8 mouse cellular contexts compared by ENCODE assay signal in genomic region chr1:87508591-87509560, GRCm38 (mm10). TPM values are rescaled to one million over a fixed set of nuclear protein-coding genes. Genes with fewer than 3 reads are reported as not detected.
DNase-seq lines count a peak whose midpoint lies in the region; ATAC-seq and TF ChIP-seq lines count a peak whose summit lies in the region.

No protein-coding gene starts in this region.

- 20% methylated on average over 26 of the region's 26 CpGs for WGBS in liver, embryonic 11.5 days
- WGBS in embryonic facial prominence, embryonic 13.5 days: 19% methylated on average over 26 of the region's 26 CpGs
- WGBS in intestine, postnatal 0 days: 34% methylated on average over 26 of the region's 26 CpGs
- WGBS in midbrain, embryonic 15.5 days: 22% methylated on average over 26 of the region's 26 CpGs

- no peak for ATAC-seq in liver, embryonic 11.5 days (replicated peaks; ENCODE audit: low FRiP score)
- 0 out of 2 replicates have a peak, but pooled peaks have one; percentile 11 for ATAC-seq in embryonic facial prominence, embryonic 13.5 days (ENCODE audit: insufficient number of reproducible peaks, insufficient read depth, low FRiP score, low TSS enrichment, low read depth)
- no peak for ATAC-seq in intestine, postnatal 0 days
- no peak; the same call in 1 of the 2 replicates for ATAC-seq in midbrain, embryonic 15.5 days (replicated peaks)
- no peak for ATAC-seq in CD4-positive, CD25-positive, alpha-beta regulatory T cell, adult 4 months
- no peak for ATAC-seq in monocyte, adult 5-6 weeks (replicated peaks; ENCODE audit: insufficient number of reproducible peaks, low FRiP score, low TSS enrichment, poor library complexity, severe bottlenecking)

- H3K27me3 ChIP-seq in liver, embryonic 11.5 days (replicated peaks; ENCODE audit: control insufficient read depth, insufficient read depth, low read length): peaks cover 53% of the 10 kb centered on the region
- H3K27me3 ChIP-seq in embryonic facial prominence, embryonic 13.5 days: peaks cover 71% of the 10 kb centered on the region
- 0 out of 2 replicates have a peak, but pooled peaks cover 5% of the 10 kb centered on the region for H3K27me3 ChIP-seq in intestine, postnatal 0 days (replicated peaks; ENCODE audit: control insufficient read depth, insufficient read depth, low read length)
- H3K27me3 ChIP-seq in midbrain, embryonic 15.5 days (replicated peaks): peaks cover 23% of the 10 kb centered on the region

- peak overlapping the region; percentile 96 for H3K4me2 ChIP-seq in liver, embryonic 11.5 days
- peak overlapping the region; percentile 100 for H3K4me2 ChIP-seq in embryonic facial prominence, embryonic 13.5 days
- peak overlapping the region; percentile 99 for H3K4me2 ChIP-seq in intestine, postnatal 0 days (replicated peaks; ENCODE audit: low read depth)
- H3K4me2 ChIP-seq in midbrain, embryonic 15.5 days: peak overlapping the region; percentile 87

- peak overlapping the region; percentile 65; the same call in 1 of the 2 replicates for H3K4me3 ChIP-seq in liver, embryonic 11.5 days (ENCODE audit: low read depth, low read length)
- peak overlapping the region; percentile 72 for H3K4me3 ChIP-seq in embryonic facial prominence, embryonic 13.5 days
- H3K4me3 ChIP-seq in intestine, postnatal 0 days (ENCODE audit: low read depth, low read length): peak overlapping the region; percentile 58; the same call in 1 of the 2 replicates
- peak overlapping the region; percentile 83 for H3K4me3 ChIP-seq in midbrain, embryonic 15.5 days

- H3K9me3 ChIP-seq in liver, embryonic 11.5 days (ENCODE audit: control insufficient read depth, low read length): no peaks in the 10 kb centered on the region
- no peaks in the 10 kb centered on the region for H3K9me3 ChIP-seq in embryonic facial prominence, embryonic 13.5 days
- H3K9me3 ChIP-seq in intestine, postnatal 0 days (ENCODE audit: control insufficient read depth): no peaks in the 10 kb centered on the region
- H3K9me3 ChIP-seq in midbrain, embryonic 15.5 days: no peaks in the 10 kb centered on the region

- TF ChIP-seq CTCF in intestine, postnatal 0 days (IDR thresholded peaks at IDR 0.05; ENCODE audit: low read depth): no peak

- DNase-seq in liver, embryonic 11.5 days (ENCODE audit: low spot score): no peak
- DNase-seq in liver: no peak
- DNase-seq in adrenal gland, postnatal 4 days (ENCODE audit: low spot score in 2 of 2): no peak

- H3K36me3 ChIP-seq in liver, embryonic 11.5 days (ENCODE audit: control insufficient read depth, insufficient read depth, low read length): no peaks in the 10 kb centered on the region
- H3K36me3 ChIP-seq in embryonic facial prominence, embryonic 13.5 days: no peaks in the 10 kb centered on the region
- H3K36me3 ChIP-seq in intestine, postnatal 0 days (ENCODE audit: control insufficient read depth, insufficient read depth): no peaks in the 10 kb centered on the region
- H3K36me3 ChIP-seq in midbrain, embryonic 15.5 days (replicated peaks): no peaks in the 10 kb centered on the region

- no peak overlapping the region for H3K9ac ChIP-seq in liver, embryonic 11.5 days (ENCODE audit: low read depth, low read length)
- peak overlapping the region; percentile 73 for H3K9ac ChIP-seq in embryonic facial prominence, embryonic 13.5 days
- no peak overlapping the region for H3K9ac ChIP-seq in intestine, postnatal 0 days (ENCODE audit: low read depth, low read length)
- peak overlapping the region; percentile 75 for H3K9ac ChIP-seq in midbrain, embryonic 15.5 days

- no peak overlapping the region for H3K27ac ChIP-seq in liver, embryonic 11.5 days (ENCODE audit: low read depth, low read length)
- no peak overlapping the region for H3K27ac ChIP-seq in embryonic facial prominence, embryonic 13.5 days
- no peak overlapping the region for H3K27ac ChIP-seq in intestine, postnatal 0 days (ENCODE audit: low read depth, low read length)
- H3K27ac ChIP-seq in midbrain, embryonic 15.5 days: no peak overlapping the region

- no peaks in the 10 kb centered on the region; the same call in 1 of the 2 replicates for H3K4me1 ChIP-seq in liver, embryonic 11.5 days (replicated peaks; ENCODE audit: control insufficient read depth, insufficient read depth, low read length)
- H3K4me1 ChIP-seq in embryonic facial prominence, embryonic 13.5 days: peaks cover 16% of the 10 kb centered on the region
- no peaks in the 10 kb centered on the region for H3K4me1 ChIP-seq in intestine, postnatal 0 days (replicated peaks; ENCODE audit: control insufficient read depth, insufficient read depth, low read length)
- peaks cover 20% of the 10 kb centered on the region for H3K4me1 ChIP-seq in midbrain, embryonic 15.5 days

RNA-seq across cellular contexts. Expression of gene Neu2, which starts 0.8 kb away (rescaled TPM):
- 0.16 and 0.60 TPM in 2 replicates for polyA plus RNA-seq in liver, embryonic 11.5 days (2014; fragmentation: Nextera tagmentation; extraction: Ambion mirVana)
- polyA plus RNA-seq in embryonic facial prominence, embryonic 13.5 days (2015; fragmentation: Nextera tagmentation; extraction: Ambion mirVana): not detected in 2 replicates
- 2.5 and 3.3 TPM in 2 replicates for polyA plus RNA-seq in intestine, postnatal 0 days (2015; fragmentation: Nextera tagmentation; extraction: Ambion mirVana)
- 0.15 and 0.46 TPM in 2 replicates for polyA plus RNA-seq in midbrain, embryonic 15.5 days (2015; fragmentation: Nextera tagmentation; extraction: Ambion mirVana)
- polyA plus RNA-seq in CD4-positive, CD25-positive, alpha-beta regulatory T cell, adult 4 months (2017; shearing (Covaris generic)): not detected
- not detected in 3 replicates for total RNA-seq in monocyte, adult 5-6 weeks (2017)
- under 1 TPM; 0.22 to 0.23 TPM for total RNA-seq in adrenal gland, postnatal 4 days (2021)

RNA-seq across cellular contexts. Expression of gene Snorc, which starts 38.8 kb away (rescaled TPM):
- not detected in 2 replicates for polyA plus RNA-seq in liver, embryonic 11.5 days (2014; fragmentation: Nextera tagmentation; extraction: Ambion mirVana)
- 5.9 and 7.0 TPM in 2 replicates for polyA plus RNA-seq in embryonic facial prominence, embryonic 13.5 days (2015; fragmentation: Nextera tagmentation; extraction: Ambion mirVana)
- not detected in 2 replicates for polyA plus RNA-seq in intestine, postnatal 0 days (2015; fragmentation: Nextera tagmentation; extraction: Ambion mirVana)
- 0.83 and 1.1 TPM in 2 replicates for polyA plus RNA-seq in midbrain, embryonic 15.5 days (2015; fragmentation: Nextera tagmentation; extraction: Ambion mirVana)
- polyA plus RNA-seq in CD4-positive, CD25-positive, alpha-beta regulatory T cell, adult 4 months (2017; shearing (Covaris generic)): not detected
- total RNA-seq in monocyte, adult 5-6 weeks (2017): not detected in 3 replicates
- not detected for total RNA-seq in adrenal gland, postnatal 4 days (2021)

Comparison
In these comparisons a context has a peak if more than half of its experiments do, and no peak if none do; other contexts are left out.
1. H3K9ac ChIP-seq: peak in embryonic facial prominence, embryonic 13.5 days (single experiment) and midbrain, embryonic 15.5 days (single experiment); none in liver, embryonic 11.5 days (single experiment) and intestine, postnatal 0 days (single experiment).
2. Peak in every context shown above with its lines, with median percentiles within 50 percentile points of each other: H3K4me2 ChIP-seq and H3K4me3 ChIP-seq.